Mouse (Mus musculus): ENCODE results near the gene Clip4. TPM values are rescaled to one million over a fixed set of nuclear protein-coding genes. Genes with fewer than 3 reads are reported as not detected.

Clip4 gene
- polyA plus RNA-seq, 1 experiment from 2014 or later: 4.7 TPM

GRCm38 (mm10) chr17:71865437-71865836, 97.2 kb downstream of the Clip4 start:
- Histone ChIP-seq H3K27me3 (ENCODE audit: insufficient read depth, low read length) (peaks cover 3% of the 10 kb centered on the region; the same call in 1 of the 2 replicates), H3K9ac (replicated peaks; ENCODE audit: low read length) (no peak overlapping the region), H3K4me3 (ENCODE audit: low read length) (no peak overlapping the region), H3K9me3 (ENCODE audit: low read length) (no peaks in the 10 kb centered on the region), H3K4me1 (ENCODE audit: insufficient read depth, low read length) (no peaks in the 10 kb centered on the region; the same call in 1 of the 2 replicates), H3K4me2 (replicated peaks; ENCODE audit: low read depth, low read length) (no peak overlapping the region), H3K27ac (ENCODE audit: low read length) (no peak overlapping the region), H3K36me3 (ENCODE audit: insufficient read depth, low read length) (no peaks in the 10 kb centered on the region)
- ATAC-seq (ENCODE audit: low FRiP score, low TSS enrichment): no peak
- 47% methylated on average over 5 of the region's 5 CpGs for WGBS

DNA sequence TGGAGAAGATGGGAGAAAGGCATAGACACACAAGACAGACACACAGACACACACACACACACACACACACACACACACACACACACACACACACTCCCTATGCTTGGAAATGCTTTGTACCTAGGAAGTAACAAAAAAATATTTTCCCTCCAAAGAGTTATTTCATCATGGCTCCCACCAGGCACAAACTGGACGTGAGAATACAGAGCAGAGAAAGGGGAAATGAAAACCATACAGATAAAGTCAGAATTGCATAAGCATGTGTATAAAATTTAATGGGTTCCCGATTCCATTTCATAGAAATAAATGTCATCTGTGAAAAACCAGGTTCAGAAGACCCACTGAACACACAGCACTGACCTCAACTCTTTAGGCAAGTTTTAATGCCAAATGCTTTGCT, 99.6 kb downstream of the Clip4 start:
- peaks cover 3% of the 10 kb centered on the region; the same call in 1 of the 2 replicates for H3K27me3 ChIP-seq (ENCODE audit: insufficient read depth, low read length)
- no peak overlapping the region for H3K9ac ChIP-seq (replicated peaks; ENCODE audit: low read length)
- no peak overlapping the region for H3K4me2 ChIP-seq (replicated peaks; ENCODE audit: low read depth, low read length)
- WGBS: 87% methylated on average over 2 of the region's 2 CpGs
- no peak for ATAC-seq (ENCODE audit: low FRiP score, low TSS enrichment)
- no peaks in the 10 kb centered on the region for H3K9me3 ChIP-seq (ENCODE audit: low read length)
- H3K27ac ChIP-seq (ENCODE audit: low read length): no peak overlapping the region
- no peaks in the 10 kb centered on the region; the same call in 1 of the 2 replicates for H3K4me1 ChIP-seq (ENCODE audit: insufficient read depth, low read length)
- no peaks in the 10 kb centered on the region for H3K36me3 ChIP-seq (ENCODE audit: insufficient read depth, low read length)
- no peak overlapping the region for H3K4me3 ChIP-seq (ENCODE audit: low read length)

DNA sequence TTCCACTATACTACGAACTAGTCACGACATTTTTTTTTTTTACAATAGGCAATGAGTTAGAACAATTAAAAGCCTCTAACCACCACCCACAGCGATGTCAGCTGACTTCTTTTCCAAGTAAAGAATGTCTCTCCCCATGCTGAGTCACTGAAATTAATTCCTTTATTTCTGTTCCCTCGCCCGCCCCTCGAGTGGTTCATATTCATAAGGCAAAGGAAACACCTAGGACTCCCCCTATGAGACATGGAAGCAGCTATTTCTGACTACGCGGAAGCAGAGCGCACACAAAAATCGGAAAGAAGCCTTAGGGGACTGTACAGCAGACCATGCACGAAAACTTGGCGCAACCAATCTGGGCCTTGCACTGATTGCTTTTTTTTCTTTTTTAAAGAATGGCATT, 100.6 kb downstream of the Clip4 start:
- no peak for ATAC-seq (ENCODE audit: low FRiP score, low TSS enrichment)
- no peaks in the 10 kb centered on the region for H3K9me3 ChIP-seq (ENCODE audit: low read length)
- H3K9ac ChIP-seq (replicated peaks; ENCODE audit: low read length): no peak overlapping the region
- H3K27ac ChIP-seq (ENCODE audit: low read length): no peak overlapping the region
- H3K36me3 ChIP-seq (ENCODE audit: insufficient read depth, low read length): no peaks in the 10 kb centered on the region
- H3K4me2 ChIP-seq (replicated peaks; ENCODE audit: low read depth, low read length): peak overlapping the region; percentile 94; the same call in 1 of the 2 replicates
- peaks cover 3% of the 10 kb centered on the region; the same call in 1 of the 2 replicates for H3K27me3 ChIP-seq (ENCODE audit: insufficient read depth, low read length)
- 79% methylated on average over 12 of the region's 12 CpGs for WGBS
- H3K4me1 ChIP-seq (ENCODE audit: insufficient read depth, low read length): no peaks in the 10 kb centered on the region; the same call in 1 of the 2 replicates
- H3K4me3 ChIP-seq (ENCODE audit: low read length): peak overlapping the region; percentile 56; the same call in 1 of the 2 replicates

- peak overlapping the region; percentile 56 for H3K4me3 ChIP-seq (ENCODE audit: low read length)
- H3K4me2 ChIP-seq (replicated peaks; ENCODE audit: low read depth, low read length): peak overlapping the region; percentile 94
- peaks cover 3% of the 10 kb centered on the region; the same call in 1 of the 2 replicates for H3K27me3 ChIP-seq (ENCODE audit: insufficient read depth, low read length)
- H3K9me3 ChIP-seq (ENCODE audit: low read length): no peaks in the 10 kb centered on the region
- no peak overlapping the region for H3K27ac ChIP-seq (ENCODE audit: low read length)
- no peaks in the 10 kb centered on the region for H3K36me3 ChIP-seq (ENCODE audit: insufficient read depth, low read length)
- H3K9ac ChIP-seq (replicated peaks; ENCODE audit: low read length): peak overlapping the region; percentile 74
- peak; percentile 79 for ATAC-seq (ENCODE audit: low FRiP score, low TSS enrichment)
- H3K4me1 ChIP-seq (ENCODE audit: insufficient read depth, low read length): no peaks in the 10 kb centered on the region; the same call in 1 of the 2 replicates
- WGBS: 5% methylated on average over 54 of the region's 60 CpGs
These were observed 101.3 kb downstream of the Clip4 start for GRCm38 (mm10) chr17:71869372-71870231.

- no peaks in the 10 kb centered on the region; the same call in 1 of the 2 replicates for H3K4me1 ChIP-seq (ENCODE audit: insufficient read depth, low read length)
- H3K27me3 ChIP-seq (ENCODE audit: insufficient read depth, low read length): peaks cover 3% of the 10 kb centered on the region; the same call in 1 of the 2 replicates
- no peak overlapping the region for H3K4me3 ChIP-seq (ENCODE audit: low read length)
- no peaks in the 10 kb centered on the region for H3K36me3 ChIP-seq (ENCODE audit: insufficient read depth, low read length)
- no peak for ATAC-seq (ENCODE audit: low FRiP score, low TSS enrichment)
- H3K27ac ChIP-seq (ENCODE audit: low read length): no peak overlapping the region
- no peak overlapping the region for H3K9ac ChIP-seq (replicated peaks; ENCODE audit: low read length)
- WGBS: 86% methylated on average over 8 of the region's 8 CpGs
- no peaks in the 10 kb centered on the region for H3K9me3 ChIP-seq (ENCODE audit: low read length)
- H3K4me2 ChIP-seq (replicated peaks; ENCODE audit: low read depth, low read length): 0 out of 2 replicates have a peak overlapping the region, but pooled peaks have one; percentile 94
These were observed 102.0 kb downstream of the Clip4 start for GRCm38 (mm10) chr17:71870232-71870621.

DNA sequence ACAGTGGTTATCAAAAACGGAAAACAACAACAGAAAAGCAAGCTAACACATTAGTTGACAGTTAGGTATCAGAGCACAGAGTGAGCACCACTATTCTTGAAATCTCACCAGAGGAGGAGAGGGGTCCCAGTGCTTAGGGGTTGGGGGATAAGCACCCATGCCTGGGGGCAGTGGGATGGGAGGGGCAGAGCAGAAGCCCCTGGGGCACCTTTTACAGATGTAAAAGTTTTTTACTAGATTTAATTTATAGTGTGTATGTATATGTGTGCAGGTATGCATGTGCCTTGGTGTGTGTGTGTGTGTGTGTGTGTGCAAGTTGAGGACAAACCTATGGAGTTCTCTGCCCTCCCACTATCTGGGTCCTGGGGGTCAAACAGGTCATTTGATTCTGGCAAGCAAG, 102.4 kb downstream of the Clip4 start:
- Histone ChIP-seq H3K9me3 (ENCODE audit: low read length) (no peaks in the 10 kb centered on the region), H3K4me2 (replicated peaks; ENCODE audit: low read depth, low read length) (no peak overlapping the region), H3K4me1 (ENCODE audit: insufficient read depth, low read length) (no peaks in the 10 kb centered on the region; the same call in 1 of the 2 replicates), H3K9ac (replicated peaks; ENCODE audit: low read length) (no peak overlapping the region), H3K4me3 (ENCODE audit: low read length) (no peak overlapping the region), H3K27me3 (ENCODE audit: insufficient read depth, low read length) (peaks cover 3% of the 10 kb centered on the region; the same call in 1 of the 2 replicates), H3K36me3 (ENCODE audit: insufficient read depth, low read length) (no peaks in the 10 kb centered on the region), H3K27ac (ENCODE audit: low read length) (no peak overlapping the region)
- WGBS: 77% methylated on average over 1 of the region's 1 CpGs
- ATAC-seq (ENCODE audit: low FRiP score, low TSS enrichment): no peak

- WGBS: 66% methylated on average over 7 of the region's 7 CpGs
- Histone ChIP-seq H3K27me3 (ENCODE audit: insufficient read depth, low read length) (peaks cover 3% of the 10 kb centered on the region; the same call in 1 of the 2 replicates), H3K4me2 (replicated peaks; ENCODE audit: low read depth, low read length) (no peak overlapping the region), H3K27ac (ENCODE audit: low read length) (no peak overlapping the region), H3K9me3 (ENCODE audit: low read length) (no peaks in the 10 kb centered on the region), H3K4me1 (ENCODE audit: insufficient read depth, low read length) (no peaks in the 10 kb centered on the region; the same call in 1 of the 2 replicates), H3K4me3 (ENCODE audit: low read length) (no peak overlapping the region), H3K9ac (replicated peaks; ENCODE audit: low read length) (no peak overlapping the region), H3K36me3 (ENCODE audit: insufficient read depth, low read length) (no peaks in the 10 kb centered on the region)
- no peak for ATAC-seq (ENCODE audit: low FRiP score, low TSS enrichment)
These were observed 103.7 kb downstream of the Clip4 start for GRCm38 (mm10) chr17:71871981-71872380.

GRCm38 (mm10) chr17:71872976-71873375, 104.7 kb downstream of the Clip4 start:
- Histone ChIP-seq H3K4me1 (ENCODE audit: insufficient read depth, low read length) (no peaks in the 10 kb centered on the region; the same call in 1 of the 2 replicates), H3K27ac (ENCODE audit: low read length) (no peak overlapping the region), H3K4me3 (ENCODE audit: low read length) (no peak overlapping the region), H3K27me3 (ENCODE audit: insufficient read depth, low read length) (peaks cover 3% of the 10 kb centered on the region; the same call in 1 of the 2 replicates), H3K4me2 (replicated peaks; ENCODE audit: low read depth, low read length) (no peak overlapping the region), H3K9ac (replicated peaks; ENCODE audit: low read length) (no peak overlapping the region), H3K36me3 (ENCODE audit: insufficient read depth, low read length) (no peaks in the 10 kb centered on the region), H3K9me3 (ENCODE audit: low read length) (no peaks in the 10 kb centered on the region)
- 64% methylated on average over 5 of the region's 5 CpGs for WGBS
- ATAC-seq (ENCODE audit: low FRiP score, low TSS enrichment): no peak

DNA sequence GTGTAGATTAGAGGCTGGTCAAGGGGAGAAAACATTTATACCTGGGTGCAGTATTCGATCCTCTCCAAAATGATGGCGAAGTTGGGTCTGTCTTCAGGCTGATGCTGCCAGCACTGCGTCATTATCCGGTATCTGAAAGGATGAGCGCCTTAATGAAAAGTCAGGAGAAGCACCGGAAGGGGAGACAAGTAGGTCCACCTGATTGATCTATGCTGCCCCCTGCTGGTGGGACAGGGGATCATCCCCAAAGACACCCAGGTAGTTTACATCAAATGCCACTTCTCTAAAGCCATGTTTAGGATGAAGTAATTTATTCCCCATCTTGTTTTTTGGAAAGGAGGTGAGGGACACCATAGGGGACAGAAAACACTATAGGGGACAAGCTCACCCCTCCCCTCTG, 105.8 kb downstream of the Clip4 start:
- H3K4me1 ChIP-seq (ENCODE audit: insufficient read depth, low read length): no peaks in the 10 kb centered on the region; the same call in 1 of the 2 replicates
- H3K9me3 ChIP-seq (ENCODE audit: low read length): no peaks in the 10 kb centered on the region
- peaks cover 3% of the 10 kb centered on the region; the same call in 1 of the 2 replicates for H3K27me3 ChIP-seq (ENCODE audit: insufficient read depth, low read length)
- no peak overlapping the region for H3K9ac ChIP-seq (replicated peaks; ENCODE audit: low read length)
- H3K4me2 ChIP-seq (replicated peaks; ENCODE audit: low read depth, low read length): no peak overlapping the region
- no peak overlapping the region for H3K4me3 ChIP-seq (ENCODE audit: low read length)
- no peaks in the 10 kb centered on the region for H3K36me3 ChIP-seq (ENCODE audit: insufficient read depth, low read length)
- no peak for ATAC-seq (ENCODE audit: low FRiP score, low TSS enrichment)
- H3K27ac ChIP-seq (ENCODE audit: low read length): no peak overlapping the region
- 40% methylated on average over 6 of the region's 6 CpGs for WGBS

- Histone ChIP-seq H3K9me3 (ENCODE audit: low read length) (no peaks in the 10 kb centered on the region), H3K27ac (ENCODE audit: low read length) (no peak overlapping the region), H3K9ac (replicated peaks; ENCODE audit: low read length) (no peak overlapping the region), H3K4me2 (replicated peaks; ENCODE audit: low read depth, low read length) (no peak overlapping the region), H3K4me1 (ENCODE audit: insufficient read depth, low read length) (no peaks in the 10 kb centered on the region; the same call in 1 of the 2 replicates), H3K4me3 (ENCODE audit: low read length) (no peak overlapping the region), H3K36me3 (ENCODE audit: insufficient read depth, low read length) (no peaks in the 10 kb centered on the region), H3K27me3 (ENCODE audit: insufficient read depth, low read length) (peaks cover 1% of the 10 kb centered on the region; the same call in 1 of the 2 replicates)
- WGBS: 85% methylated on average over 9 of the region's 9 CpGs
- no peak for ATAC-seq (ENCODE audit: low FRiP score, low TSS enrichment)
These were observed 106.5 kb downstream of the Clip4 start for GRCm38 (mm10) chr17:71874795-71875194.

All from kidney, embryonic 16.5 days (tissue).